Mouse (Mus musculus): ENCODE results near the gene Mep1a. TPM values are rescaled to one million over a fixed set of nuclear protein-coding genes. Genes with fewer than 3 reads are reported as not detected.
"Not testable (repeated sequence)": the region's sequence is repeated elsewhere in the genome, so short reads cannot be mapped to it uniquely, and the experiment has no call there.

Gene Mep1a
- polyA plus RNA-seq (2015; fragmentation: Nextera tagmentation; extraction: Ambion mirVana), result 0.06 TPM in 1 of 2 replicates, not detected in the other

GRCm38 (mm10) chr17:43502592-43502991, at the start of gene Mep1a:
TSS of gene Mep1a (minus strand) at chr17:43502812.
- H3K9ac ChIP-seq (ENCODE audit: low read depth, low read length), result no peak within 1 kb of the TSS
- WGBS, result 88% methylated on average over 9 of the region's 9 CpGs
- no peak within 1 kb of the TSS for H3K4me3 ChIP-seq (ENCODE audit: low read depth, low read length)
- no peak within 1 kb of the TSS for H3K4me2 ChIP-seq (ENCODE audit: low read length)
- H3K4me1 ChIP-seq (ENCODE audit: control insufficient read depth, insufficient read depth, low read length), result no peaks in the 10 kb centered on the region
- ATAC-seq, result no peak
- no peaks in the 10 kb centered on the region for H3K27me3 ChIP-seq (ENCODE audit: control insufficient read depth, insufficient read depth, low read depth, low read length)
- H3K27ac ChIP-seq (ENCODE audit: low read length), result no peak within 1 kb of the TSS
- H3K9me3 ChIP-seq (replicated peaks; ENCODE audit: control insufficient read depth, low read length, poor library complexity, severe bottlenecking), result no peaks in the 10 kb centered on the region
- no peaks in the 10 kb centered on the region for H3K36me3 ChIP-seq (ENCODE audit: control insufficient read depth, insufficient read depth, low read length)

GRCm38 (mm10) chr17:43551122-43551630, 48.6 kb upstream of the Mep1a start:
- Histone ChIP-seq H3K9me3 (replicated peaks; ENCODE audit: control insufficient read depth, low read length, poor library complexity, severe bottlenecking) (no peaks in the 10 kb centered on the region), H3K27ac (ENCODE audit: low read length) (no peak overlapping the region), H3K4me1 (ENCODE audit: control insufficient read depth, insufficient read depth, low read length) (no peaks in the 10 kb centered on the region), H3K9ac (ENCODE audit: low read depth, low read length) (no peak overlapping the region), H3K27me3 (ENCODE audit: control insufficient read depth, insufficient read depth, low read depth, low read length) (no peaks in the 10 kb centered on the region), H3K4me3 (ENCODE audit: low read depth, low read length) (no peak overlapping the region), H3K36me3 (ENCODE audit: control insufficient read depth, insufficient read depth, low read length) (no peaks in the 10 kb centered on the region), H3K4me2 (ENCODE audit: low read length) (no peak overlapping the region)
- ATAC-seq, result no peak
- 14% methylated on average over 3 of the region's 3 CpGs for WGBS

GRCm38 (mm10) chr17:43544040-43544439, 41.4 kb upstream of the Mep1a start:
- no peaks in the 10 kb centered on the region for H3K9me3 ChIP-seq (replicated peaks; ENCODE audit: control insufficient read depth, low read length, poor library complexity, severe bottlenecking)
- no peak overlapping the region for H3K9ac ChIP-seq (ENCODE audit: low read depth, low read length)
- no peak overlapping the region for H3K4me3 ChIP-seq (ENCODE audit: low read depth, low read length)
- H3K4me2 ChIP-seq (ENCODE audit: low read length), result no peak overlapping the region
- no peak overlapping the region for H3K27ac ChIP-seq (ENCODE audit: low read length)
- H3K36me3 ChIP-seq (ENCODE audit: control insufficient read depth, insufficient read depth, low read length), result no peaks in the 10 kb centered on the region
- no peaks in the 10 kb centered on the region; the same call in 1 of the 2 replicates for H3K27me3 ChIP-seq (ENCODE audit: control insufficient read depth, insufficient read depth, low read depth, low read length)
- ATAC-seq, result no peak
- WGBS, result 94% methylated on average over 4 of the region's 4 CpGs
- H3K4me1 ChIP-seq (ENCODE audit: control insufficient read depth, insufficient read depth, low read length), result no peaks in the 10 kb centered on the region

GRCm38 (mm10) chr17:43543539-43543938, 40.9 kb upstream of the Mep1a start, which contains the start of gene Ankrd66:
TSS of gene Ankrd66 (minus strand) at chr17:43543639.
- Histone ChIP-seq H3K27ac (ENCODE audit: low read length) (no peak within 1 kb of the TSS), H3K4me2 (ENCODE audit: low read length) (no peak within 1 kb of the TSS), H3K9ac (ENCODE audit: low read depth, low read length) (no peak within 1 kb of the TSS), H3K36me3 (ENCODE audit: control insufficient read depth, insufficient read depth, low read length) (no peaks in the 10 kb centered on the region), H3K4me1 (ENCODE audit: control insufficient read depth, insufficient read depth, low read length) (no peaks in the 10 kb centered on the region), H3K9me3 (replicated peaks; ENCODE audit: control insufficient read depth, low read length, poor library complexity, severe bottlenecking) (no peaks in the 10 kb centered on the region), H3K27me3 (ENCODE audit: control insufficient read depth, insufficient read depth, low read depth, low read length) (no peaks in the 10 kb centered on the region; the same call in 1 of the 2 replicates), H3K4me3 (ENCODE audit: low read depth, low read length) (no peak within 1 kb of the TSS)
- 70% methylated on average over 1 of the region's 1 CpGs for WGBS
- ATAC-seq, result no peak

- WGBS, result 96% methylated on average over 3 of the region's 3 CpGs
- no peak for ATAC-seq
Measured at GRCm38 (mm10) chr17:43538767-43539166, 36.2 kb upstream of the Mep1a start.

GRCm38 (mm10) chr17:43536841-43537240, 34.2 kb upstream of the Mep1a start:
- H3K9ac ChIP-seq (ENCODE audit: low read depth, low read length); H3K36me3 ChIP-seq (ENCODE audit: control insufficient read depth, insufficient read depth, low read length); H3K9me3 ChIP-seq (replicated peaks; ENCODE audit: control insufficient read depth, low read length, poor library complexity, severe bottlenecking); ATAC-seq; H3K4me3 ChIP-seq (ENCODE audit: low read depth, low read length); H3K27ac ChIP-seq (ENCODE audit: low read length); H3K4me1 ChIP-seq (ENCODE audit: control insufficient read depth, insufficient read depth, low read length); H3K27me3 ChIP-seq (ENCODE audit: control insufficient read depth, insufficient read depth, low read depth, low read length); H3K4me2 ChIP-seq (ENCODE audit: low read length): not testable (repeated sequence)
- WGBS, result 88% methylated on average over 6 of the region's 6 CpGs

More at GRCm38 (mm10) chr17:43538767-43539166, 36.2 kb upstream of the Mep1a start:
- Histone ChIP-seq H3K36me3 (ENCODE audit: control insufficient read depth, insufficient read depth, low read length) (no peaks in the 10 kb centered on the region), H3K9ac (ENCODE audit: low read depth, low read length) (no peak overlapping the region), H3K4me3 (ENCODE audit: low read depth, low read length) (no peak overlapping the region), H3K27ac (ENCODE audit: low read length) (no peak overlapping the region), H3K4me1 (ENCODE audit: control insufficient read depth, insufficient read depth, low read length) (no peaks in the 10 kb centered on the region), H3K4me2 (ENCODE audit: low read length) (no peak overlapping the region), H3K27me3 (ENCODE audit: control insufficient read depth, insufficient read depth, low read depth, low read length) (no peaks in the 10 kb centered on the region), H3K9me3 (replicated peaks; ENCODE audit: control insufficient read depth, low read length, poor library complexity, severe bottlenecking) (no peaks in the 10 kb centered on the region)

- peak overlapping the region; percentile 40 for H3K4me2 ChIP-seq (ENCODE audit: low read length)
- no peak overlapping the region for H3K9ac ChIP-seq (ENCODE audit: low read depth, low read length)
- ATAC-seq, result peak; percentile 84
- 6% methylated on average over 23 of the region's 23 CpGs for WGBS
- no peak overlapping the region for H3K4me3 ChIP-seq (ENCODE audit: low read depth, low read length)
- H3K27me3 ChIP-seq (ENCODE audit: control insufficient read depth, insufficient read depth, low read depth, low read length), result no peaks in the 10 kb centered on the region
- H3K27ac ChIP-seq (ENCODE audit: low read length), result no peak overlapping the region
- H3K9me3 ChIP-seq (replicated peaks; ENCODE audit: control insufficient read depth, low read length, poor library complexity, severe bottlenecking), result no peaks in the 10 kb centered on the region
- H3K36me3 ChIP-seq (ENCODE audit: control insufficient read depth, insufficient read depth, low read length), result no peaks in the 10 kb centered on the region
- H3K4me1 ChIP-seq (ENCODE audit: control insufficient read depth, insufficient read depth, low read length), result no peaks in the 10 kb centered on the region
Measured at GRCm38 (mm10) chr17:43534362-43535222, 32.0 kb upstream of the Mep1a start.

GRCm38 (mm10) chr17:43531192-43531591, 28.6 kb upstream of the Mep1a start:
- ATAC-seq, result no peak
- no peaks in the 10 kb centered on the region for H3K27me3 ChIP-seq (ENCODE audit: control insufficient read depth, insufficient read depth, low read depth, low read length)
- 97% methylated on average over 4 of the region's 4 CpGs for WGBS
- H3K36me3 ChIP-seq (ENCODE audit: control insufficient read depth, insufficient read depth, low read length), result no peaks in the 10 kb centered on the region
- H3K27ac ChIP-seq (ENCODE audit: low read length), result no peak overlapping the region
- no peaks in the 10 kb centered on the region for H3K4me1 ChIP-seq (ENCODE audit: control insufficient read depth, insufficient read depth, low read length)
- H3K4me2 ChIP-seq (ENCODE audit: low read length), result no peak overlapping the region
- no peak overlapping the region for H3K4me3 ChIP-seq (ENCODE audit: low read depth, low read length)
- no peaks in the 10 kb centered on the region for H3K9me3 ChIP-seq (replicated peaks; ENCODE audit: control insufficient read depth, low read length, poor library complexity, severe bottlenecking)
- H3K9ac ChIP-seq (ENCODE audit: low read depth, low read length), result no peak overlapping the region

GRCm38 (mm10) chr17:43530507-43530906, 27.9 kb upstream of the Mep1a start:
- H3K36me3 ChIP-seq (ENCODE audit: control insufficient read depth, insufficient read depth, low read length), result no peaks in the 10 kb centered on the region
- H3K4me3 ChIP-seq (ENCODE audit: low read depth, low read length), result no peak overlapping the region
- no peak for ATAC-seq
- no peaks in the 10 kb centered on the region for H3K9me3 ChIP-seq (replicated peaks; ENCODE audit: control insufficient read depth, low read length, poor library complexity, severe bottlenecking)
- H3K4me1 ChIP-seq (ENCODE audit: control insufficient read depth, insufficient read depth, low read length), result no peaks in the 10 kb centered on the region
- H3K27me3 ChIP-seq (ENCODE audit: control insufficient read depth, insufficient read depth, low read depth, low read length), result no peaks in the 10 kb centered on the region
- 84% methylated on average over 2 of the region's 2 CpGs for WGBS
- H3K9ac ChIP-seq (ENCODE audit: low read depth, low read length), result no peak overlapping the region
- no peak overlapping the region for H3K27ac ChIP-seq (ENCODE audit: low read length)
- H3K4me2 ChIP-seq (ENCODE audit: low read length), result no peak overlapping the region
